Mouse (Mus musculus) heart, postnatal 0 days (tissue): ENCODE results near the gene Sesn1.

Experiments used
- CTCF ChIP-seq: IDR thresholded peaks from 2 replicates; pipeline ENCODE4 v1.5.1; 2016; ENCODE audit warnings: antibody characterized with exemption, control low read depth, low read depth
- EP300 ChIP-seq: IDR thresholded peaks from 2 replicates; pipeline ENCODE4 v1.6.1; 2016; ENCODE audit warnings: antibody characterized with exemption, low read depth

DNA sequence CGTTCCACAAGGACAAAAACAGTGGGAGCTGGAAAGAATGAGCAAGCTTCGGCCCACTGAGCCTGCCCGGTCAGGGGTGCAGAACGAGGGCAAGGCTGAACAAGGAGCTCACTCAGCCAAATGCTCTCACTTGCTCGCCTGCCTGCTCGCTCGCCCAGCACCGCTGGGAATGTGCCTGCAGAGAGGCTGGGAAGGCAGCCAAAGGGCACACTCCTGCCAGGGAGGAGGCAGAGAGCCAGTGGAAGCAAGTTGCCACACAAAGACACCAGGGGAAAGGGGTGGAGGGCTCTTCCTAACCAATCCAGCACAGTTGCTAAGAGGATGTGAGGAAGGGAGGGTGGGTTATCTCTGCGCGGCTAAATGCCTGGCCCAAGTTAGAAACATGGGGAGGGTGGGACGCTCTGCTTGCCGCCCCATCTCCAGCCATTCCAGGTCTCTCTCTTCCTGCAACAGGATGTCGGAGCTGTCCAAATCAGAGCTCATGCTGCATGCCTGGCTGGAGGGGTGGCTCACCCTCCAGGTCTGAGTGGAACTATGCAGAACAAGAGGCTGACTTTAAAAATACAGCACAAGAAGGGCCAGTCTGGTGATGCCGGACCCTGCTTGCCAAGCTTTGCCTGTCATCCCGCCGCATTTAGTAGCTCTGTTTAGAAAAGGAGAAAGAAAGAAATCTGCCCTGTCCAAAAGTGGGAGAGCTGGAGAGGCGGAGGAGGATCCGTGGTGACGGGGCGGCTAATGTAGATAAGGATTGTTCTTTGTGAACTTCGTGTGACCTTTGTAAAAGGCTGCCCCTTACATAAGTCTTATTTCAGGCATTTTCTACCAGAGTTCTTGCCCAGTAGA lies 125.1 kb downstream of the Sesn1 start:
- TF ChIP-seq CTCF (no peak), EP300 (peak; percentile 91)
